Mouse (Mus musculus) intestine, postnatal 0 days (tissue): Measurements from ENCODE around the gene Eno1. TPM values are rescaled to one million over a fixed set of nuclear protein-coding genes. Genes with fewer than 3 reads are reported as not detected.

Experiments
- ATAC-seq: fragments of 200-750 bp; cut with Nextera tagmentation; 2 replicates; pipeline ENCODE4 v1.8.0; 2017; ENCODE audit warnings: mild to moderate bottlenecking, moderate TSS enrichment, moderate library complexity
- H3K27ac ChIP-seq: fragments of 300-500 bp; sonication (generic); 2 replicates; pipeline ENCODE4 v1.5.1; 2014; ENCODE audit warnings: mild to moderate bottlenecking, low read depth, low read length, moderate library complexity
- H3K27me3 ChIP-seq: fragments of 300-500 bp; sonication (generic); replicated peaks from 2 replicates; pipeline ENCODE4 v1.6.1; 2014; ENCODE audit warnings: low read length, mixed read lengths; ENCODE audit not compliant: control insufficient read depth, insufficient read depth
- H3K36me3 ChIP-seq: fragments of 300-500 bp; sonication (generic); 2 replicates; pipeline ENCODE4 v1.6.1; 2014; ENCODE audit warnings: mild to moderate bottlenecking, moderate library complexity; ENCODE audit not compliant: control insufficient read depth, insufficient read depth
- H3K4me1 ChIP-seq: fragments of 300-500 bp; sonication (generic); replicated peaks from 2 replicates; pipeline ENCODE4 v1.6.1; 2014; ENCODE audit warnings: antibody characterized with exemption, low read length, mixed read lengths; ENCODE audit not compliant: control insufficient read depth, insufficient read depth
- H3K4me2 ChIP-seq: fragments of 300-500 bp; sonication (generic); replicated peaks from 2 replicates; pipeline ENCODE4 v1.6.1; 2014; ENCODE audit warnings: low read depth, mild to moderate bottlenecking, moderate library complexity
- H3K4me3 ChIP-seq: fragments of 300-500 bp; sonication (generic); 2 replicates; pipeline ENCODE4 v1.5.1; 2014; ENCODE audit warnings: low read depth, low read length
- H3K9ac ChIP-seq: fragments of 300-500 bp; sonication (generic); 2 replicates; pipeline ENCODE4 v1.6.1; 2014; ENCODE audit warnings: mild to moderate bottlenecking, low read depth, low read length
- H3K9me3 ChIP-seq: fragments of 300-500 bp; sonication (generic); 2 replicates; pipeline ENCODE4 v1.6.1; 2016; ENCODE audit warnings: mixed run types; ENCODE audit not compliant: control insufficient read depth
- CTCF ChIP-seq: sonication (generic); IDR thresholded peaks from 2 replicates; pipeline ENCODE4 v1.5.1; 2016; ENCODE audit warnings: low read depth, mild to moderate bottlenecking, control low read depth, antibody characterized with exemption, moderate library complexity
- WGBS: fragments of 180-500 bp; shearing (Covaris S2); extraction: QIAGEN DNeasy Blood & Tissue Kit; methylation state at CpG from one replicate; pipeline ENCODE4 v1.1.7; 2014; 5-methylcytosine and 5-hydroxymethylcytosine counted together
- polyA plus RNA-seq: library from polyadenylated mRNA; unstranded; fragments of >200 nt; fragmentation: Nextera tagmentation; extraction: Ambion mirVana; gene quantifications from 2 replicates; pipeline ENCODE4 v1.2.1, GENCODE M21; 2015

Gene Eno1
- polyA plus RNA-seq, 1 experiment from 2014 or later = 733 TPM

GRCm38 (mm10) chr4:150280002-150280401 is 43.5 kb downstream of the Eno1 start:
- Histone ChIP-seq H3K4me3 (no peak overlapping the region), H3K27me3 (no peaks in the 10 kb centered on the region), H3K36me3 (no peaks in the 10 kb centered on the region), H3K4me2 (no peak overlapping the region), H3K4me1 (0 out of 2 replicates have a peak, but pooled peaks cover 7% of the 10 kb centered on the region), H3K27ac (no peak overlapping the region), H3K9me3 (no peaks in the 10 kb centered on the region), H3K9ac (no peak overlapping the region)
- ATAC-seq = no peak
- WGBS = 70% methylated on average over 2 of the region's 2 CpGs
- no peak for TF ChIP-seq CTCF

DNA sequence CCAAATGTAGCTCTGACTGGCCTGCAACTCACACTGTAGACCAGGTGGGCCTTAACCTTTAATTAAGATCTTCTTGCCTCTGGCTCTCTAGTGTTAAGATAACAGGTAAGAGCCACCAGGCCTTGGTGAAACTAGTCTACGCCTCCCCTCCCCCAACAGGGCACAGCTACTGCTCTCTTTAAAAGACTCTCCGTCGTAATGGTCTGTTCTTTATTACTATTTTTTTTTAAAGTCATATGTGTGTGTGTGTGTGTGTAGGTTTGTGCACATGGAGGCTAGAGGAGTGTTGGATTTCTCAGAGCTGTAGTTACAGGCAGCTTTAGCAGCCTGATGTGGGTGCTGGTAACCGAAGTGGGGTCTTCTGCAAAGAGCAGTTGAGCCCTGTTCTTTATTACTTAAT is 43.9 kb downstream of the Eno1 start:
- H3K4me1 ChIP-seq = 0 out of 2 replicates have a peak, but pooled peaks cover 7% of the 10 kb centered on the region
- peak overlapping the region; percentile 96 for H3K4me3 ChIP-seq
- H3K4me2 ChIP-seq = peak overlapping the region; percentile 92
- H3K27me3 ChIP-seq = no peaks in the 10 kb centered on the region
- H3K36me3 ChIP-seq = no peaks in the 10 kb centered on the region
- WGBS = 29% methylated on average over 4 of the region's 4 CpGs
- H3K27ac ChIP-seq = peak overlapping the region; percentile 35
- TF ChIP-seq CTCF = no peak
- peak overlapping the region; percentile 96; the same call in 1 of the 2 replicates for H3K9ac ChIP-seq
- no peaks in the 10 kb centered on the region for H3K9me3 ChIP-seq
- no peak for ATAC-seq

GRCm38 (mm10) chr4:150281018-150281761 is 44.7 kb downstream of the Eno1 start, which contains the start of gene Rere:
TSS of gene Rere (plus strand) at chr4:150281646.
- Histone ChIP-seq H3K4me3 (peak within 1 kb of the TSS; percentile 96), H3K27me3 (no peaks in the 10 kb centered on the region), H3K9ac (peak within 1 kb of the TSS; percentile 96), H3K4me1 (0 out of 2 replicates have a peak, but pooled peaks cover 7% of the 10 kb centered on the region), H3K4me2 (peak within 1 kb of the TSS; percentile 92), H3K36me3 (no peaks in the 10 kb centered on the region), H3K27ac (peak within 1 kb of the TSS; percentile 97), H3K9me3 (no peaks in the 10 kb centered on the region)
- TF ChIP-seq CTCF = 0 out of 2 replicates have a peak, but pooled peaks have one; percentile 19
- under 1% methylated on average over 58 of the region's 60 CpGs for WGBS
- ATAC-seq = peak; percentile 98

- Histone ChIP-seq H3K4me3 (peak overlapping the region; percentile 96), H3K9ac (peak overlapping the region; percentile 96), H3K36me3 (no peaks in the 10 kb centered on the region), H3K27me3 (no peaks in the 10 kb centered on the region), H3K9me3 (no peaks in the 10 kb centered on the region), H3K4me2 (peak overlapping the region; percentile 92), H3K27ac (peak overlapping the region; percentile 97), H3K4me1 (0 out of 2 replicates have a peak, but pooled peaks cover 7% of the 10 kb centered on the region)
- ATAC-seq = peak; percentile 31
- WGBS = 1% methylated on average over 50 of the region's 50 CpGs
- no peak for TF ChIP-seq CTCF
Measured at GRCm38 (mm10) chr4:150281891-150282630, 45.5 kb downstream of the Eno1 start.

DNA sequence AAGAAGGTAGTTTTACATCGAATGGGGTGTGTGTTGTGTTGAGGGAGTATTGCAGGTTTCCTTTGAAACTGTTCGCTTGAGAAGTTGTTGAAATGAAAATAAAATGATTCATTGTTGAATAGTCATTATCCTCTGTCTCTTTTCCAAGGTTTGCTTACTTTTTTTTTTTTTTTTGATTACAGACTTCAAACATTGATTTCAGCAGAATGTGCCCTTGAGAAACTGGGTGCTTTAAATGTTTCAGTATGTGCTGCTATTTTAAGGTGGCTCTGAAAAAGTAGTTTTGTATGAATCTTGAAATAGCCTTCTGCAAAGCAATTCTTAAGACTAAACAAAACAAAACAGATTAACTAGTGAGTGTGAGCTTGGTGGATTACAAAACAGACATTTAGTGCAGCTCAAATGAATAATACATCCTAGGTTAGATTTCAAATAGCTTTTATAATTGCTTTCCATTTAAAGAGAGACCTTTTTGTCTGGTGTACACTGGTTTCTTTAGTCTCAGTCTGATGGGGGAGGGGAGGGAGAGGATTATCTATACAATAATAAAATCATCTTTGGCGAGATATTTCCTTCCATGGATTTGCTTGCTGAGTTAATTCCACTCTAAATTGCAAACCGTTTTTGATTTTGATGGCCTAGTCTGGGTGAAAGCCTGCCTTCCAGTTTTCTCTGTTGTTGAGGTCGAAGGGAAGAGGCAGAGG is 46.3 kb downstream of the Eno1 start:
- H3K9ac ChIP-seq = peak overlapping the region; percentile 96
- no peaks in the 10 kb centered on the region for H3K36me3 ChIP-seq
- no peak for ATAC-seq
- TF ChIP-seq CTCF = no peak
- peak overlapping the region; percentile 96 for H3K4me3 ChIP-seq
- H3K9me3 ChIP-seq = no peaks in the 10 kb centered on the region
- WGBS = 4% methylated on average over 5 of the region's 5 CpGs
- H3K4me2 ChIP-seq = peak overlapping the region; percentile 92
- no peaks in the 10 kb centered on the region for H3K27me3 ChIP-seq
- H3K27ac ChIP-seq = peak overlapping the region; percentile 97; the same call in 1 of the 2 replicates
- 0 out of 2 replicates have a peak, but pooled peaks cover 7% of the 10 kb centered on the region for H3K4me1 ChIP-seq

GRCm38 (mm10) chr4:150283335-150283638 is 46.8 kb downstream of the Eno1 start:
- TF ChIP-seq CTCF = no peak
- 0 out of 2 replicates have a peak, but pooled peaks cover 7% of the 10 kb centered on the region for H3K4me1 ChIP-seq
- peak overlapping the region; percentile 92 for H3K4me2 ChIP-seq
- H3K27ac ChIP-seq = no peak overlapping the region
- H3K36me3 ChIP-seq = no peaks in the 10 kb centered on the region
- peak overlapping the region; percentile 96 for H3K4me3 ChIP-seq
- H3K9me3 ChIP-seq = no peaks in the 10 kb centered on the region
- ATAC-seq = no peak
- H3K27me3 ChIP-seq = no peaks in the 10 kb centered on the region
- 0 out of 2 replicates have a peak overlapping the region, but pooled peaks have one; percentile 0 for H3K9ac ChIP-seq
- 30% methylated on average over 2 of the region's 2 CpGs for WGBS
